Mouse (Mus musculus) frontal cortex, postnatal 14 days (tissue): Measurements from ENCODE around the gene Col4a3.

Experiments
- DNase-seq, 2 experiments: peaks; one replicate each; pipeline ENCODE4 v3.0.0; 2022; ENCODE audit warnings: low spot score in 2 of 2

Col4a3 gene

GRCm38 (mm10) chr1:82586713-82587399, at the start of gene Col4a3, which contains the start of gene Col4a4:
Gene Col4a3, plus strand, starts transcription at chr1:82586921.
Gene Col4a4, minus strand, starts transcription at chr1:82586849.
- no peak for DNase-seq

GRCm38 (mm10) chr1:82537848-82538247, 48.9 kb upstream of the Col4a3 start:
- no peak for DNase-seq

DNA sequence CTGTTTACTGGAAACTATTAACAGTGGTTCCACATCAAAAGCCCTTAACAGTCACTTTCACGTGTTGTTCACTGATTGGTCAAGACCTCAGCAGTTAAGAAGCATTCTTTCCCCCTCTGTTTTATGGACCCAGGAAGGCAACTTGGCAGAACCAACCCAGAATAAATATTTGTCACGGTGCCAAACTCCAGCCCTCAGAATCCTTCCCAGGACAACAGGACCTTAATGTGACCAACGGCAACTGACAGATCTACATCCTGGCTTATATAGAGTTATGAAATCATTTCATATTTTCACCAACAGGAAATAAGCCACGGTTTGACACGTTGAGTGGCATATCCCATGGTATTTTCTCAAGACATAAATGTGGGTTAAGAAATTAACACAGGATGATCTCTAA, 46.7 kb upstream of the Col4a3 start:
- DNase-seq, result no peak

GRCm38 (mm10) chr1:82543934-82544333, 42.8 kb upstream of the Col4a3 start:
- DNase-seq, result no peak

DNA sequence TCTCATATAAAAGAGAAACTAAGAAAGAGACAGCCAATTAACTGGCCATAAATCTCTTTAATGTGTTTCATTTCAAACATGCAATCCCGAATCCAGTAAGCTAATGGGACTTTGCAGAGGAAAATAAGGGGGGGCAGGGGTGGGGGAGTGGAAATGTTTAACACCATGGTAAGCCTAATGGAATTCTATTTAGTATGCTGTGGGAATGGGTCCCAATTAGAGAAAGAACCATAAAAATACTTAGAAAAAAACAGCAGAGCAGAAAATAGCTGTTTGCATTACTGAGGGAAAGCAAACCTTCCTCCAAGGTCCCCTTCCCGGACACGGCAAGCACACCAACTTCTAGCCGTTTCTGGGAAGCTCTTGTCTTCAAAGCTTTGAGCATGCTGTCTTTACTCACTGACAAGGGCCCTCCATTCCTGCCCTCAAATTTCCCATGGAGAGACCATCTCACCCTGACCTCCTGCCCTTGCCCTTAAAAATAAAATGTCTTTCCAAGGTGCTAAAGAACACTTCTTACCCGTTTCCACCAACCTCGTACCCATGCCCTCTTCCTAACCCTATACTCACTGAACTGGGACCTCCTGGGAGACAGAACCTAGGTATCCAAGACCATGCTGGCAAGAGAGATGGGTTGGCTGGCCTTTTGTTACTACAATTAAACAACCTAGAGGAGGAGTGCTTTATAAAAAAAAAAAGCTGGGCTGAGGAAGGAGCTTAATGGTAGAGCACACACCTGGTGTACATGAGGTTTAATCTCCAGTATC, 42.1 kb upstream of the Col4a3 start:
- DNase-seq, result no peak

- no peak for DNase-seq
Measured at GRCm38 (mm10) chr1:82545199-82545960, 41.3 kb upstream of the Col4a3 start.

DNA sequence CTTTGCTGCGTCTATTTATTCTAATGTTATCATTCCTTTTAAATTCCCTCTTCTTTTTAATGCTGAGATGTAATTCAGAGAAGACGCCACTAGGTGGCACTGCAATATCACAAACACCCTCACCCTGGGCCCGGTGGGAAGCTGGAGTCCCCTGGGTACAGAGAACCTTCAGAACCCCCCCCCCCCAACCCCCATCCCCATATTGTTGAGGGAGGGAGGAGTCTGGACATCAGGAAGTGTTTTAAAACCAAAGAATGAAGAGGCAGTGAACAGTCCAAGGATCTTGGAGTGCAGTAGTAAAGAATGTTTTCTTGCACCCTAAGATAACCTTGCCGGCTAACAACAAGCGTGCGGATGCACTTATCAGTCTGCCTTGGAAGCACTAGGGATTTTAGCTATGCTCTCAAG, 32.3 kb upstream of the Col4a3 start:
- no peak for DNase-seq

- DNase-seq, result no peak
Measured at GRCm38 (mm10) chr1:82554889-82555288, 31.8 kb upstream of the Col4a3 start.

- no peak for DNase-seq
Measured at GRCm38 (mm10) chr1:82560223-82560622, 26.5 kb upstream of the Col4a3 start.

- no peak for DNase-seq
Measured at GRCm38 (mm10) chr1:82569405-82569804, 17.3 kb upstream of the Col4a3 start.

DNA sequence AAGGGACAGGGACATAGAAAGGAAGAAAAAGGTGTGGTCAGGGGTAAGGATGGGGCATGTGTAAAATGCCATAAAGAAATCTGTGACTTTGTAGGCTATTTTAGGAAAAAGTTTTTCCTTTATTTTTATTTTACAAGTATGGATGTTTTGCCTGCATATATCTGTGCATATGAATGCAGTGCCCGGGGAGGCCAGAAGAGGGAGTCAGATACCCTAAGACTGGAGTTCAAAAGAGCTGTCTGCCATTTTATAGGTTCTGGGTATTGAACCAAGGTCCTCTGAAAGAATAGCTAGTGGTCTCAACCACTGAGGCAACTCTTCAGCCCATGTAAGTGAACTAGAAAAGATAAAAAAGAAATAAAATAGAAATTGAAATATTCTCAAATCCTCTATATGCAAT, 15.0 kb upstream of the Col4a3 start:
- no peak for DNase-seq

GRCm38 (mm10) chr1:82575681-82576080, 11.0 kb upstream of the Col4a3 start:
- no peak for DNase-seq

- DNase-seq, result no peak
Measured at GRCm38 (mm10) chr1:82576182-82576581, 10.5 kb upstream of the Col4a3 start.

DNA sequence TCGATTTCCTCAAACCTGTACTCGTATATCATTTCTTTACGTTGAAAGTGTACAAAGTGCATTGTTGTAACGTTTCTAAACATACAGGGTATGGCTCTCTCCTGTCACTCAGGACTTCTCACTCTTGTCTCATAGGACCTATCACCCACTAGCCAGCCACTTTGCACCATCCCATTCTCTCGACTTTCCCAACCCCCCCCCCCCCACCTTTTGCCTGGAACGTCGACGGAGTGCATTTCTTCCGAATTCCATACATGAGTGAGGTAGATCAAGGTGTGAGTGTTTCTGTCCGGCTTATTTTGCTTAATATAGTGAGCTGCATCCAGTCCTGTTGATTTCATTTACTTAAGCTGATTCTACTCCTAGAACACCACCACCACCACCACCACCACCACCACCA, 9.4 kb upstream of the Col4a3 start:
- DNase-seq, result no peak

DNA sequence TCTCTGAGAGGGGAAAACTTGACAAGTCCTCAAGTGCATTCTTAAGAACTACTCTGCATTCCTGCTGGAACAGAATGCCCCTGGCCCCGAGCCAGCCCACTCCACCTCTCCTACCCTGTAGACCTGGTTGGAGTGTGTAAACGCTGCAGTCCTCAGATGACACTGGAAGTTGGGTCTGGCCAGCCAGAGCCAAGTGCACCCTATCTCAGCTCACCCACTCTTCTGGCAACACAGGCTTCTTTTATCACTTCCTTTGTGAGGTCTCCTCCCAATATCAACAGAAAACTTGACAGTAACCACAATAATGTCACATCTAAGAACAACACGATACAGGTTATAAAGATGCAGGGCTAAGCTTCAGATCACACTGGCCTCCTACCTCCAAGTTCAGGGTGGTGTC, 8.8 kb upstream of the Col4a3 start:
- DNase-seq, result no peak

- DNase-seq, result no peak
Measured at GRCm38 (mm10) chr1:82578320-82578719, 8.4 kb upstream of the Col4a3 start.

- no peak for DNase-seq
Measured at GRCm38 (mm10) chr1:82585981-82586380, 740 bp upstream of the Col4a3 start.

GRCm38 (mm10) chr1:82590266-82590665, 3.5 kb downstream of the Col4a3 start:
- DNase-seq, result no peak

DNA sequence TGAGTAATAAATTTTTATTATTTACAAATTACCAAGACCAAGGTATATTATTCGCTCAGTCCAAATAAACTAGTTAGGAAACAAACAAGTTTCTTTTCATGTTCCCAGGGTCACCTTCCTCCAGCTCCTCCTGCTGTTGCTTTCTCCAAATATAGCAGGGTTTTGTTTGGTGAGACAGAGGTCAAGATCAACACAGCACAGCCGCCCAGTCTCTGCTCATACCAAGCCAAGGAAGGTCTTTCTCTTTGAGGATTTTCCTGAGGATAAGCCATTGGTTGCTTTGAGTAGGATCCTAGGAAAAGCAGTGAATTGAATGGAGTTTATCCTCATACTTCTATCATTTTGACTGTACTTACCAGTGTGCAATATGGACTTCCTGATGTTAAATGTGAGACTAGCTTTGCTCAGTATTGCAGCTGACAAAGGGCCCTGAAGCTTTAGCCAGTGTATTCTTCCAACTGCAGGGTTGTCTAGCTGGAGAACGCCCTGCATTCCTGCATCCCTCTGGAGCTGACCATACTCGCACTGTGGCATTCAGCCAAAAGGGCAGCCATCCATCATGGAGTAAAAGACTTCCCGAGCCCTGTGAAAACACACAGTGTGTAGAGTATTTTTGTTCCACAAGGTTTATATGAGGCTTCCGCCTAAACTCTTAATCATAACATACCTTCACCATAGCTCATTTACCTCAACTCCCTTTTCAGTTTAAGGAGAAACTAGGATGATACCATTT, 10.3 kb downstream of the Col4a3 start:
- DNase-seq, result no peak

- DNase-seq, result no peak
Measured at GRCm38 (mm10) chr1:82603198-82603950, 16.7 kb downstream of the Col4a3 start.

GRCm38 (mm10) chr1:82605347-82605746, 18.6 kb downstream of the Col4a3 start:
- DNase-seq, result no peak
